ENCODE assay signal across 23 mouse cellular contexts in the genomic region with DNA sequence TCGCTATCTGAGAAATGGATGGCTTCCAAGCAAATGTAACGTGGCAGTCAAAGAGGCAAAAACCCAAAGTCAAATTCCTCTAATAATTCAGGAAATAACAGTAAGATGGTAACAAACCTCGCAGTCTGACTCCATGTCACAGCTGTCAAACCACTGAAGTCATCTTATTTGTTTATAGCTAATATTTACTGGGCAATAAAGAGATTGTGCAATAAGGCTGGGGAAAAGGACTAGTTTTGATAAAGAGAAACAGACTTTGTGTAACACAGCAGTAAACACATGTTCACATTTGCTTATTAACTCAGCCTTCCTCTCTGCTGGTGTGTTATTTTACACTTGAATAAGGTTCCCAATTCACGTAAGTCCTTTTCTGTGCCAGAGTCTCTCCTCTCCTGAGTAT.
"Had no signal": no experiment of that assay in that cellular context is flagged by ENCODE, and none has a peak within 500 bp of the region (broad histone marks: within the 10 kb centered on the region; RNA-seq: fewer than 3 reads in every experiment).

No protein-coding gene starts in this region.

- H3K9ac ChIP-seq: kidney, embryonic 15.5 days; limb, embryonic 12.5 days; limb, embryonic 15.5 days; liver, embryonic 12.5 days; liver, embryonic 15.5 days; lung, embryonic 15.5 days; midbrain, embryonic 13.5 days had no signal

- H3K4me2 ChIP-seq: kidney, embryonic 15.5 days; limb, embryonic 12.5 days; limb, embryonic 15.5 days; liver, embryonic 12.5 days; liver, embryonic 15.5 days; lung, embryonic 15.5 days; midbrain, embryonic 13.5 days had no signal

- H3K4me1 ChIP-seq: limb, embryonic 15.5 days; liver, embryonic 12.5 days; liver, embryonic 15.5 days; lung, embryonic 15.5 days; midbrain, embryonic 13.5 days had no signal

- ATAC-seq: liver, embryonic 12.5 days; midbrain, embryonic 13.5 days; midbrain, embryonic 16.5 days had no signal

- DNase-seq: kidney, adult 11 months; kidney, adult 8-10 months; kidney, postnatal 10 days; kidney, postnatal 36 days; layer of hippocampus, postnatal 36 days; left cerebral cortex, postnatal 4 days; lung, postnatal 4 days; right cerebral cortex, adult 18-20 months; right cerebral cortex, postnatal 14 days; right cerebral cortex, postnatal 4 days; thymus, adult 2 months; thymus, postnatal 14 days; thymus, postnatal 4 days had no signal

- H3K36me3 ChIP-seq: kidney, embryonic 15.5 days; limb, embryonic 12.5 days; limb, embryonic 15.5 days; liver, embryonic 12.5 days; liver, embryonic 15.5 days; lung, embryonic 15.5 days; midbrain, embryonic 13.5 days had no signal

- H3K27ac ChIP-seq: kidney, embryonic 15.5 days; limb, embryonic 12.5 days; limb, embryonic 15.5 days; liver, embryonic 12.5 days; liver, embryonic 15.5 days; lung, embryonic 15.5 days; midbrain, embryonic 13.5 days; stomach, postnatal 0 days had no signal

- H3K27me3 ChIP-seq: kidney, embryonic 15.5 days; liver, embryonic 12.5 days; liver, embryonic 15.5 days; lung, embryonic 15.5 days had no signal

- H3K4me3 ChIP-seq: kidney, embryonic 15.5 days; limb, embryonic 12.5 days; limb, embryonic 15.5 days; liver, embryonic 12.5 days; liver, embryonic 15.5 days; lung, embryonic 15.5 days; midbrain, embryonic 13.5 days; myocyte had no signal

- H3K9me3 ChIP-seq: kidney, embryonic 15.5 days; limb, embryonic 12.5 days; limb, embryonic 15.5 days; liver, embryonic 12.5 days; liver, embryonic 15.5 days; lung, embryonic 15.5 days; midbrain, embryonic 13.5 days had no signal
